Mouse (Mus musculus): Measurements from ENCODE around the gene Akt1s1. TPM values are rescaled to one million over a fixed set of nuclear protein-coding genes. Genes with fewer than 3 reads are reported as not detected.

The Akt1s1 gene
- total and polyA plus RNA-seq, 3 experiments, result 9.5 to 24.2 (median 23.3) TPM

GRCm38 (mm10) chr7:44857042-44857552, 8.3 kb downstream of the Akt1s1 start, which contains the start of gene Pnkp:
Pnkp (plus strand) TSS chr7:44857139.
- peak within 1 kb of the TSS; percentile 64 to 92 (median 72) for H3K4me3 ChIP-seq (replicated peaks in 1 of 3; ENCODE audit: low read depth in 2 of 3, low read length in 2 of 3, poor library complexity in 1 of 3)
- peaks cover 28 to 68% of the 10 kb centered on the region in 2 experiments for H3K4me1 ChIP-seq (ENCODE audit: control insufficient read depth in 1 of 2, insufficient read depth in 2 of 2)
- peak within 1 kb of the TSS; percentile 63 for H3K4me2 ChIP-seq (ENCODE audit: insufficient read depth, low read depth, poor library complexity, severe bottlenecking)
- H3K9me3 ChIP-seq (replicated peaks; ENCODE audit: low read length), result no peaks in the 10 kb centered on the region
- no peaks in the 10 kb centered on the region for H3K27me3 ChIP-seq (replicated peaks)
- H3K79me2 ChIP-seq (replicated peaks; ENCODE audit: control insufficient read depth, extremely low read depth, insufficient read depth, poor library complexity, severe bottlenecking), result peaks cover 8% of the 10 kb centered on the region; the same call in 1 of the 2 replicates
- H3K36me3 ChIP-seq (replicated peaks in 1 of 2; ENCODE audit: control insufficient read depth in 1 of 2, insufficient read depth in 1 of 2, low read length in 1 of 2), result peaks cover 18 to 44% of the 10 kb centered on the region in 2 experiments
- peak; percentile 93 for DNase-seq (ENCODE audit: extremely low read depth)
- in situ Hi-C loops (cut with MboI; ENCODE audit: low pct_ligation_motif_present, low pct_unique_long_range_greater_than_20kb, low sequenced_read_pairs) (loop anchor here (10.0 kb wide), 1 partner anchor 98 kb away; no protein-coding TSS in a partner anchor), dilution Hi-C loops (cut with MboI; ENCODE audit: extremely low pct_ligation_motif_present, extremely low pct_unique_long_range_greater_than_20kb, low sequenced_read_pairs) (no loop called here)
- peak within 1 kb of the TSS; percentile 85 for H3K27ac ChIP-seq (ENCODE audit: insufficient read depth, low read depth)
- TF ChIP-seq ELF1 (IDR thresholded peaks at IDR 0.05; ENCODE audit: low read depth, low read length) (peak; percentile 83), HCFC1 (IDR thresholded peaks at IDR 0.05; ENCODE audit: low read depth, low read length) (peak; percentile 81), MEF2A (IDR thresholded peaks at IDR 0.05; ENCODE audit: borderline replicate concordance, low read depth, low read length) (peak; percentile 69), ZMIZ1 (IDR thresholded peaks at IDR 0.05; ENCODE audit: low read depth, low read length) (peak; percentile 67), GABPA (IDR thresholded peaks at IDR 0.05; ENCODE audit: insufficient replicate concordance, low read depth, low read length) (no peak), USF2 (conservative IDR thresholded peaks at IDR 0.05; ENCODE audit: low read depth, low read length) (no peak), TBP (conservative IDR thresholded peaks at IDR 0.05; ENCODE audit: low read depth, low read length) (peak; percentile 73; the same call in 1 of the 2 replicates), POLR2A (IDR thresholded peaks at IDR 0.05; ENCODE audit: low read depth, low read length) (peak; percentile 79), RAD21 (IDR thresholded peaks at IDR 0.05; ENCODE audit: low read depth, low read length) (no peak), MXI1 (IDR thresholded peaks at IDR 0.05; ENCODE audit: low read depth, low read length) (peak; percentile 80), MAFK (IDR thresholded peaks at IDR 0.05; ENCODE audit: insufficient replicate concordance, low read length) (no peak), ETS1 (conservative IDR thresholded peaks at IDR 0.05; ENCODE audit: low read depth, low read length) (peak; percentile 51; the same call in 1 of the 2 replicates), JUND (conservative IDR thresholded peaks at IDR 0.05; ENCODE audit: low read depth, low read length) (no peak), EP300 (IDR thresholded peaks at IDR 0.05; ENCODE audit: low read length) (no peak), UBTF (IDR thresholded peaks at IDR 0.05; ENCODE audit: low read depth, low read length) (0 out of 2 replicates have a peak, but pooled peaks have one; percentile 36), NRF1 (IDR thresholded peaks at IDR 0.05; ENCODE audit: low read depth, low read length) (peak; percentile 92), MAZ (IDR thresholded peaks at IDR 0.05; ENCODE audit: low read depth, low read length) (peak; percentile 74; the same call in 1 of the 2 replicates), MAX (IDR thresholded peaks at IDR 0.05; ENCODE audit: low read length) (peak; percentile 71; the same call in 1 of the 2 replicates), ZKSCAN1 (IDR thresholded peaks at IDR 0.05; ENCODE audit: borderline replicate concordance, low read depth, low read length) (no peak), CHD2 (IDR thresholded peaks at IDR 0.05; ENCODE audit: low read length) (no peak), PAX5 (IDR thresholded peaks at IDR 0.05; ENCODE audit: low read length) (no peak), BHLHE40 (IDR thresholded peaks at IDR 0.05; ENCODE audit: low read depth, low read length) (peak; percentile 39; the same call in 1 of the 2 replicates), MYC (IDR thresholded peaks at IDR 0.05; ENCODE audit: low read depth, low read length) (peak; percentile 39; the same call in 1 of the 2 replicates), CHD1 (IDR thresholded peaks at IDR 0.05; ENCODE audit: low read depth, low read length) (no peak), NELFE (IDR thresholded peaks at IDR 0.05; ENCODE audit: low read depth, low read length) (peak; percentile 70), TCF12 (IDR thresholded peaks at IDR 0.05; ENCODE audit: low read depth, low read length) (peak; percentile 59; the same call in 1 of the 2 replicates), E2F4 (IDR thresholded peaks at IDR 0.05; ENCODE audit: insufficient replicate concordance, low read depth, low read length) (peak; percentile 85; the same call in 1 of the 2 replicates), CTCF (conservative IDR thresholded peaks at IDR 0.05 in 1 of 2, IDR thresholded peaks at IDR 0.05 in 1 of 2; ENCODE audit: low read depth in 2 of 2, low read length in 2 of 2) (no peak), POLR2AphosphoS2 (IDR thresholded peaks at IDR 0.05; ENCODE audit: low read depth, low read length) (peak; percentile 76; the same call in 1 of the 2 replicates), KAT2A (IDR thresholded peaks at IDR 0.05; ENCODE audit: insufficient replicate concordance, low read length) (peak; percentile 80; the same call in 1 of the 2 replicates), SMC3 (IDR thresholded peaks at IDR 0.05; ENCODE audit: low read depth, low read length) (no peak), USF1 (IDR thresholded peaks at IDR 0.05; ENCODE audit: low read depth, low read length) (no peak), IRF4 (IDR thresholded peaks at IDR 0.05; ENCODE audit: low read depth, low read length) (peak; percentile 72; the same call in 1 of the 2 replicates), ZC3H11A (IDR thresholded peaks at IDR 0.05; ENCODE audit: low read depth, low read length) (no peak), RCOR1 (conservative IDR thresholded peaks at IDR 0.05; ENCODE audit: low read depth, low read length) (no peak), JUN (IDR thresholded peaks at IDR 0.05; ENCODE audit: insufficient read depth, low read depth, low read length) (no peak), SIN3A (IDR thresholded peaks at IDR 0.05; ENCODE audit: low read length) (peak; percentile 89), ZNF384 (IDR thresholded peaks at IDR 0.05; ENCODE audit: low read depth, low read length) (no peak)
- peak within 1 kb of the TSS; percentile 74 for H3K9ac ChIP-seq (ENCODE audit: insufficient read depth, low read depth)

Measured in CH12.LX (cell line).